9 mouse cellular contexts compared by ENCODE assay signal in the genomic region with DNA sequence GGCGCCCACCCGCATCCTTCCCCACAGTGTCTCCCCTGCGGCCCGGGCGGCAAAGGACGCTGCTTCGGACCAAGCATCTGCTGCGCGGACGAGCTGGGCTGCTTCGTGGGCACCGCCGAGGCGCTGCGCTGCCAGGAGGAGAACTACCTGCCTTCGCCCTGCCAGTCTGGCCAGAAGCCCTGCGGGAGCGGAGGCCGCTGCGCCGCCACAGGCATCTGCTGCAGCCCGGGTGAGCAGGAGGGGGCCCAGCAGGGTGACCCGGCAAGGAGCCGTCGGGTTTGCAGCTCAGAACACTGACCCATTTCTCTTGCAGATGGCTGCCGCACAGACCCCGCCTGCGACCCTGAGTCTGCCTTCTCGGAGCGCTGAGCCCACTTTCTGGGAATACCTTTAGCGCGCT. TPM values are rescaled to one million over a fixed set of nuclear protein-coding genes. Genes with fewer than 3 reads are reported as not detected.
DNase-seq lines count a peak whose midpoint lies in the region; ATAC-seq lines count a peak whose summit lies in the region.
"Not testable (repeated sequence)": the region's sequence is repeated elsewhere in the genome, so short reads cannot be mapped to it uniquely, and the experiment has no call there.
"Had no signal": no experiment of that assay in that cellular context is flagged by ENCODE, and none has a peak within 500 bp of the region (broad histone marks: within the 10 kb centered on the region; RNA-seq: fewer than 3 reads in every experiment).

No protein-coding gene starts in this region.

- H3K9me3 ChIP-seq in forebrain, embryonic 10.5 days; heart, embryonic 13.5 days; intestine, embryonic 16.5 days (ENCODE audit: control insufficient read depth, low read length); limb, embryonic 12.5 days; lung, embryonic 16.5 days (ENCODE audit: control insufficient read depth, low read length); neural tube, embryonic 14.5 days (ENCODE audit: control insufficient read depth, low read length): not testable (repeated sequence)

- peak overlapping the region; percentile 40 for H3K4me3 ChIP-seq in forebrain, embryonic 10.5 days
- peak overlapping the region; percentile 50 for H3K4me3 ChIP-seq in heart, embryonic 13.5 days
- peak overlapping the region; percentile 27 for H3K4me3 ChIP-seq in intestine, embryonic 16.5 days (ENCODE audit: low read length)
- peak overlapping the region; percentile 35 for H3K4me3 ChIP-seq in limb, embryonic 12.5 days (replicated peaks)
- H3K4me3 ChIP-seq in lung, embryonic 16.5 days (ENCODE audit: low read length): peak overlapping the region; percentile 34
- peak overlapping the region; percentile 19 for H3K4me3 ChIP-seq in neural tube, embryonic 14.5 days (ENCODE audit: low read depth, low read length)

- ATAC-seq in heart, embryonic 13.5 days (ENCODE audit: extremely low read depth, insufficient number of reproducible peaks, low FRiP score, low TSS enrichment); intestine, embryonic 16.5 days; limb, embryonic 12.5 days (ENCODE audit: insufficient number of reproducible peaks, insufficient read depth, low FRiP score, low TSS enrichment, low read depth); lung, embryonic 16.5 days (ENCODE audit: low read depth); neural tube, embryonic 14.5 days (ENCODE audit: low read depth): not testable (repeated sequence)

- not testable (repeated sequence) for H3K27ac ChIP-seq in forebrain, embryonic 10.5 days; heart, embryonic 13.5 days (replicated peaks); intestine, embryonic 16.5 days (ENCODE audit: low read length); limb, embryonic 12.5 days; lung, embryonic 16.5 days (ENCODE audit: low read length); neural tube, embryonic 14.5 days (ENCODE audit: low read depth, low read length)

- H3K9ac ChIP-seq in heart, embryonic 13.5 days: peak overlapping the region; percentile 70
- peak overlapping the region; percentile 17 for H3K9ac ChIP-seq in intestine, embryonic 16.5 days (ENCODE audit: low read depth, low read length)
- peak overlapping the region; percentile 44 for H3K9ac ChIP-seq in limb, embryonic 12.5 days (replicated peaks)
- peak overlapping the region; percentile 12; the same call in 1 of the 2 replicates for H3K9ac ChIP-seq in lung, embryonic 16.5 days (ENCODE audit: low read length)
- H3K9ac ChIP-seq in neural tube, embryonic 14.5 days (replicated peaks; ENCODE audit: low read depth, low read length): 0 out of 2 replicates have a peak overlapping the region, but pooled peaks have one; percentile 7

- H3K4me2 ChIP-seq in heart, embryonic 13.5 days: peak overlapping the region; percentile 74
- H3K4me2 ChIP-seq in intestine, embryonic 16.5 days (ENCODE audit: low read depth, low read length): peak overlapping the region; percentile 44
- H3K4me2 ChIP-seq in limb, embryonic 12.5 days: peak overlapping the region; percentile 55
- H3K4me2 ChIP-seq in lung, embryonic 16.5 days (ENCODE audit: low read depth, low read length): peak overlapping the region; percentile 48
- H3K4me2 ChIP-seq in neural tube, embryonic 14.5 days (ENCODE audit: low read depth, low read length): peak overlapping the region; percentile 40

- not testable (repeated sequence) for H3K36me3 ChIP-seq in forebrain, embryonic 10.5 days (replicated peaks); heart, embryonic 13.5 days; intestine, embryonic 16.5 days (ENCODE audit: control insufficient read depth, insufficient read depth, low read length); limb, embryonic 12.5 days; lung, embryonic 16.5 days (ENCODE audit: control insufficient read depth, insufficient read depth, low read length); neural tube, embryonic 14.5 days (ENCODE audit: control insufficient read depth, insufficient read depth, low read length)

- H3K4me1 ChIP-seq in forebrain, embryonic 10.5 days: peaks cover 40% of the 10 kb centered on the region
- peaks cover 36% of the 10 kb centered on the region for H3K4me1 ChIP-seq in heart, embryonic 13.5 days
- H3K4me1 ChIP-seq in intestine, embryonic 16.5 days (ENCODE audit: control insufficient read depth, insufficient read depth, low read length): peaks cover 22% of the 10 kb centered on the region; the same call in 1 of the 2 replicates
- peaks cover 19% of the 10 kb centered on the region for H3K4me1 ChIP-seq in limb, embryonic 12.5 days (replicated peaks)
- peaks cover 15% of the 10 kb centered on the region for H3K4me1 ChIP-seq in lung, embryonic 16.5 days (replicated peaks; ENCODE audit: control insufficient read depth, insufficient read depth, low read length)
- not testable (repeated sequence) for H3K4me1 ChIP-seq in neural tube, embryonic 14.5 days (ENCODE audit: control insufficient read depth, insufficient read depth, low read length)

- H3K27me3 ChIP-seq in forebrain, embryonic 10.5 days (ENCODE audit: poor library complexity, severe bottlenecking): peaks cover 89% of the 10 kb centered on the region
- H3K27me3 ChIP-seq in heart, embryonic 13.5 days (replicated peaks): peaks cover 85% of the 10 kb centered on the region
- peaks cover 58% of the 10 kb centered on the region for H3K27me3 ChIP-seq in intestine, embryonic 16.5 days (replicated peaks; ENCODE audit: control insufficient read depth, insufficient read depth, low read length)
- peaks cover 82% of the 10 kb centered on the region for H3K27me3 ChIP-seq in limb, embryonic 12.5 days
- H3K27me3 ChIP-seq in lung, embryonic 16.5 days (ENCODE audit: control insufficient read depth, insufficient read depth, low read depth, low read length): peaks cover 67% of the 10 kb centered on the region
- peaks cover 42% of the 10 kb centered on the region for H3K27me3 ChIP-seq in neural tube, embryonic 14.5 days (ENCODE audit: control insufficient read depth, insufficient read depth, low read length)

- WGBS in forebrain, embryonic 10.5 days: under 1% methylated on average over 32 of the region's 32 CpGs
- WGBS in heart, embryonic 13.5 days: 2% methylated on average over 32 of the region's 32 CpGs
- WGBS in intestine, embryonic 16.5 days: 3% methylated on average over 32 of the region's 32 CpGs
- 2% methylated on average over 32 of the region's 32 CpGs for WGBS in limb, embryonic 12.5 days
- 4% methylated on average over 30 of the region's 32 CpGs for WGBS in lung, embryonic 16.5 days
- 2% methylated on average over 29 of the region's 32 CpGs for WGBS in neural tube, embryonic 14.5 days

- peak; percentile 55 to 63 for DNase-seq in cerebellum, adult 18-20 months
- DNase-seq in forebrain, embryonic 10.5 days (ENCODE audit: extremely low spot score, low spot score): peak; percentile 30

RNA-seq across cellular contexts. Expression of gene Oxt, which starts 0.6 kb away (rescaled TPM):
- 0.64 TPM in 1 of 2 replicates, not detected in the other for polyA plus RNA-seq in forebrain, embryonic 10.5 days (2016; fragmentation: Nextera tagmentation; extraction: Ambion mirVana)
- polyA plus RNA-seq in heart, embryonic 13.5 days (2015; fragmentation: Nextera tagmentation; extraction: Ambion mirVana): not detected in 2 replicates
- polyA plus RNA-seq in intestine, embryonic 16.5 days (2015; fragmentation: Nextera tagmentation; extraction: Ambion mirVana): not detected in 2 replicates
- not detected in 2 replicates for polyA plus RNA-seq in limb, embryonic 12.5 days (2016; fragmentation: Nextera tagmentation; extraction: Ambion mirVana)
- polyA plus RNA-seq in lung, embryonic 16.5 days (2015; fragmentation: Nextera tagmentation; extraction: Ambion mirVana): not detected in 2 replicates
- not detected in 2 replicates for polyA plus RNA-seq in neural tube, embryonic 14.5 days (2014; fragmentation: Nextera tagmentation; extraction: Ambion mirVana)
- polyA plus RNA-seq: G1E; large intestine, adult 2 months had no signal

RNA-seq across cellular contexts. Expression of gene Avp, which starts 5.8 kb away (rescaled TPM):
- polyA plus RNA-seq in forebrain, embryonic 10.5 days (2016; fragmentation: Nextera tagmentation; extraction: Ambion mirVana): not detected in 2 replicates
- polyA plus RNA-seq in heart, embryonic 13.5 days (2015; fragmentation: Nextera tagmentation; extraction: Ambion mirVana): not detected in 2 replicates
- not detected in 2 replicates for polyA plus RNA-seq in intestine, embryonic 16.5 days (2015; fragmentation: Nextera tagmentation; extraction: Ambion mirVana)
- not detected in 2 replicates for polyA plus RNA-seq in limb, embryonic 12.5 days (2016; fragmentation: Nextera tagmentation; extraction: Ambion mirVana)
- polyA plus RNA-seq in lung, embryonic 16.5 days (2015; fragmentation: Nextera tagmentation; extraction: Ambion mirVana): not detected in 2 replicates
- polyA plus RNA-seq in neural tube, embryonic 14.5 days (2014; fragmentation: Nextera tagmentation; extraction: Ambion mirVana): 0.39 and 0.68 TPM in 2 replicates
- polyA plus RNA-seq: G1E; large intestine, adult 2 months had no signal

RNA-seq across cellular contexts. Expression of gene Mrps26, which starts 13.0 kb away (rescaled TPM):
- 88.5 and 92.8 TPM in 2 replicates for polyA plus RNA-seq in forebrain, embryonic 10.5 days (2016; fragmentation: Nextera tagmentation; extraction: Ambion mirVana)
- 71.8 and 72.3 TPM in 2 replicates for polyA plus RNA-seq in heart, embryonic 13.5 days (2015; fragmentation: Nextera tagmentation; extraction: Ambion mirVana)
- 92.2 and 96.8 TPM in 2 replicates for polyA plus RNA-seq in intestine, embryonic 16.5 days (2015; fragmentation: Nextera tagmentation; extraction: Ambion mirVana)
- 79.0 and 80.7 TPM in 2 replicates for polyA plus RNA-seq in limb, embryonic 12.5 days (2016; fragmentation: Nextera tagmentation; extraction: Ambion mirVana)
- polyA plus RNA-seq in lung, embryonic 16.5 days (2015; fragmentation: Nextera tagmentation; extraction: Ambion mirVana): 71.8 and 78.7 TPM in 2 replicates
- 101 and 110 TPM in 2 replicates for polyA plus RNA-seq in neural tube, embryonic 14.5 days (2014; fragmentation: Nextera tagmentation; extraction: Ambion mirVana)

RNA-seq across cellular contexts. Expression of gene Fastkd5, which starts 53.3 kb away (rescaled TPM):
- polyA plus RNA-seq in forebrain, embryonic 10.5 days (2016; fragmentation: Nextera tagmentation; extraction: Ambion mirVana): 21.4 and 22.7 TPM in 2 replicates
- polyA plus RNA-seq in heart, embryonic 13.5 days (2015; fragmentation: Nextera tagmentation; extraction: Ambion mirVana): 11.9 and 12.0 TPM in 2 replicates
- 15.5 and 16.2 TPM in 2 replicates for polyA plus RNA-seq in intestine, embryonic 16.5 days (2015; fragmentation: Nextera tagmentation; extraction: Ambion mirVana)
- 18.7 and 20.3 TPM in 2 replicates for polyA plus RNA-seq in limb, embryonic 12.5 days (2016; fragmentation: Nextera tagmentation; extraction: Ambion mirVana)
- polyA plus RNA-seq in lung, embryonic 16.5 days (2015; fragmentation: Nextera tagmentation; extraction: Ambion mirVana): 15.4 and 16.6 TPM in 2 replicates
- polyA plus RNA-seq in neural tube, embryonic 14.5 days (2014; fragmentation: Nextera tagmentation; extraction: Ambion mirVana): 12.4 and 14.6 TPM in 2 replicates

RNA-seq across cellular contexts. Expression of gene Ubox5, which starts 53.3 kb away (rescaled TPM):
- 21.9 and 22.0 TPM in 2 replicates for polyA plus RNA-seq in forebrain, embryonic 10.5 days (2016; fragmentation: Nextera tagmentation; extraction: Ambion mirVana)
- 7.3 TPM in 2 replicates for polyA plus RNA-seq in heart, embryonic 13.5 days (2015; fragmentation: Nextera tagmentation; extraction: Ambion mirVana)
- 11.7 and 12.0 TPM in 2 replicates for polyA plus RNA-seq in intestine, embryonic 16.5 days (2015; fragmentation: Nextera tagmentation; extraction: Ambion mirVana)
- 15.6 and 16.0 TPM in 2 replicates for polyA plus RNA-seq in limb, embryonic 12.5 days (2016; fragmentation: Nextera tagmentation; extraction: Ambion mirVana)
- polyA plus RNA-seq in lung, embryonic 16.5 days (2015; fragmentation: Nextera tagmentation; extraction: Ambion mirVana): 9.0 and 10.8 TPM in 2 replicates
- polyA plus RNA-seq in neural tube, embryonic 14.5 days (2014; fragmentation: Nextera tagmentation; extraction: Ambion mirVana): 11.3 and 12.5 TPM in 2 replicates

Comparison
In these comparisons a context has a peak if more than half of its experiments do, and no peak if none do; other contexts are left out.
1. H3K9ac ChIP-seq: peak in every context shown above with its lines; median percentile 70 in heart, embryonic 13.5 days; 44 in limb, embryonic 12.5 days; 17 in intestine, embryonic 16.5 days; 12 in lung, embryonic 16.5 days; 7 in neural tube, embryonic 14.5 days.